Mouse (Mus musculus) embryonic facial prominence, embryonic 13.5 days (tissue): ENCODE data around the gene Bsn. TPM values are rescaled to one million over a fixed set of nuclear protein-coding genes. Genes with fewer than 3 reads are reported as not detected.
"Not testable (repeated sequence)": the region's sequence is repeated elsewhere in the genome, so short reads cannot be mapped to it uniquely, and the experiment has no call there.

Experiments used
- ATAC-seq: fragments of 200-750 bp; cut with Nextera tagmentation; 2 replicates; pipeline ENCODE4 v1.8.0; 2017; ENCODE audit warnings: low read depth; ENCODE audit not compliant: insufficient number of reproducible peaks, insufficient read depth, low FRiP score, low TSS enrichment
- H3K27ac ChIP-seq: fragments of 300-500 bp; sonication (generic); 2 replicates; pipeline ENCODE4 v1.5.1; 2015; ENCODE audit warnings: moderate library complexity, mild to moderate bottlenecking, inconsistent platforms
- H3K27me3 ChIP-seq: fragments of 300-500 bp; sonication (generic); 2 replicates; pipeline ENCODE4 v1.6.1; 2015; ENCODE audit warnings: mild to moderate bottlenecking, inconsistent platforms
- H3K36me3 ChIP-seq: fragments of 300-500 bp; sonication (generic); 2 replicates; pipeline ENCODE4 v1.6.1; 2015; ENCODE audit warnings: mild to moderate bottlenecking, inconsistent platforms
- H3K4me1 ChIP-seq: fragments of 300-500 bp; sonication (generic); 2 replicates; pipeline ENCODE4 v1.6.1; 2015; ENCODE audit warnings: inconsistent platforms
- H3K4me2 ChIP-seq: fragments of 300-500 bp; sonication (generic); 2 replicates; pipeline ENCODE4 v1.6.1; 2015; ENCODE audit warnings: moderate library complexity, mild to moderate bottlenecking, inconsistent platforms
- H3K4me3 ChIP-seq: fragments of 300-500 bp; sonication (generic); 2 replicates; pipeline ENCODE4 v1.5.1; 2015; ENCODE audit warnings: mild to moderate bottlenecking, inconsistent platforms
- H3K9ac ChIP-seq: fragments of 300-500 bp; sonication (generic); 2 replicates; pipeline ENCODE4 v1.6.1; 2015; ENCODE audit warnings: mild to moderate bottlenecking, inconsistent platforms
- H3K9me3 ChIP-seq: fragments of 300-500 bp; sonication (generic); 2 replicates; pipeline ENCODE4 v1.6.1; 2016; ENCODE audit warnings: inconsistent platforms
- WGBS: fragments of 180-500 bp; shearing (Covaris S2); methylation state at CpG from one replicate; pipeline ENCODE4 v1.1.7; 2015; ENCODE audit warnings: mixed read lengths; 5-methylcytosine and 5-hydroxymethylcytosine counted together
- polyA plus RNA-seq: library from polyadenylated mRNA; unstranded; fragments of >200 nt; fragmentation: Nextera tagmentation; extraction: Ambion mirVana; gene quantifications from 2 replicates; pipeline ENCODE4 v1.2.1, GENCODE M21; 2015

Bsn gene
- polyA plus RNA-seq, 1 experiment from 2014 or later, result 0.63 TPM

GRCm38 (mm10) chr9:108136225-108136624, 54.0 kb downstream of the Bsn start:
- H3K27ac ChIP-seq, result no peak overlapping the region
- H3K36me3 ChIP-seq, result no peaks in the 10 kb centered on the region
- no peak overlapping the region for H3K4me2 ChIP-seq
- H3K9me3 ChIP-seq, result no peaks in the 10 kb centered on the region
- H3K4me3 ChIP-seq, result no peak overlapping the region
- H3K27me3 ChIP-seq, result no peaks in the 10 kb centered on the region
- peaks cover 14% of the 10 kb centered on the region for H3K4me1 ChIP-seq
- no peak overlapping the region for H3K9ac ChIP-seq
- 26% methylated on average over 1 of the region's 1 CpGs for WGBS
- ATAC-seq, result no peak

GRCm38 (mm10) chr9:108135679-108136078, 54.5 kb downstream of the Bsn start:
- not testable (repeated sequence) for H3K27me3 ChIP-seq, H3K36me3 ChIP-seq, H3K9me3 ChIP-seq, H3K9ac ChIP-seq, H3K27ac ChIP-seq, H3K4me3 ChIP-seq, H3K4me2 ChIP-seq, ATAC-seq
- WGBS, result 91% methylated on average over 3 of the region's 3 CpGs
- peaks cover 14% of the 10 kb centered on the region for H3K4me1 ChIP-seq

- no peak overlapping the region for H3K27ac ChIP-seq
- no peak overlapping the region for H3K4me2 ChIP-seq
- ATAC-seq, result no peak
- H3K9me3 ChIP-seq, result no peaks in the 10 kb centered on the region
- no peaks in the 10 kb centered on the region for H3K27me3 ChIP-seq
- no peaks in the 10 kb centered on the region for H3K36me3 ChIP-seq
- H3K4me3 ChIP-seq, result no peak overlapping the region
- no peak overlapping the region for H3K9ac ChIP-seq
- 59% methylated on average over 1 of the region's 1 CpGs for WGBS
- H3K4me1 ChIP-seq, result peaks cover 14% of the 10 kb centered on the region
Measured at GRCm38 (mm10) chr9:108133478-108133877, 56.7 kb downstream of the Bsn start.

- peaks cover 12% of the 10 kb centered on the region for H3K4me1 ChIP-seq
- no peak overlapping the region for H3K4me3 ChIP-seq
- no peak overlapping the region for H3K27ac ChIP-seq
- no peaks in the 10 kb centered on the region for H3K9me3 ChIP-seq
- H3K4me2 ChIP-seq, result no peak overlapping the region
- ATAC-seq, result no peak
- no peak overlapping the region for H3K9ac ChIP-seq
- no peaks in the 10 kb centered on the region for H3K36me3 ChIP-seq
- WGBS, result 93% methylated on average over 3 of the region's 3 CpGs
- H3K27me3 ChIP-seq, result no peaks in the 10 kb centered on the region
Measured at GRCm38 (mm10) chr9:108132373-108132772, 57.8 kb downstream of the Bsn start.

GRCm38 (mm10) chr9:108131502-108131901, 58.7 kb downstream of the Bsn start:
- H3K36me3 ChIP-seq, result no peaks in the 10 kb centered on the region
- no peaks in the 10 kb centered on the region for H3K9me3 ChIP-seq
- 84% methylated on average over 5 of the region's 5 CpGs for WGBS
- no peaks in the 10 kb centered on the region for H3K27me3 ChIP-seq
- ATAC-seq, result no peak
- 0 out of 2 replicates have a peak, but pooled peaks cover 4% of the 10 kb centered on the region for H3K4me1 ChIP-seq
- no peak overlapping the region for H3K9ac ChIP-seq
- no peak overlapping the region for H3K27ac ChIP-seq
- no peak overlapping the region for H3K4me2 ChIP-seq
- H3K4me3 ChIP-seq, result no peak overlapping the region

GRCm38 (mm10) chr9:108129042-108129948, 60.9 kb downstream of the Bsn start:
- H3K9ac ChIP-seq, result no peak overlapping the region

GRCm38 (mm10) chr9:108128248-108128647, 61.9 kb downstream of the Bsn start:
- no peaks in the 10 kb centered on the region for H3K9me3 ChIP-seq
- no peak overlapping the region for H3K9ac ChIP-seq
- H3K4me2 ChIP-seq, result no peak overlapping the region
- 82% methylated on average over 11 of the region's 11 CpGs for WGBS
- H3K4me3 ChIP-seq, result no peak overlapping the region
- H3K4me1 ChIP-seq, result 0 out of 2 replicates have a peak, but pooled peaks cover 4% of the 10 kb centered on the region
- H3K36me3 ChIP-seq, result no peaks in the 10 kb centered on the region
- H3K27ac ChIP-seq, result no peak overlapping the region
- no peaks in the 10 kb centered on the region for H3K27me3 ChIP-seq
- no peak for ATAC-seq

More at GRCm38 (mm10) chr9:108129042-108129948, 60.9 kb downstream of the Bsn start:
- Histone ChIP-seq H3K27me3 (no peaks in the 10 kb centered on the region), H3K9me3 (no peaks in the 10 kb centered on the region), H3K27ac (no peak overlapping the region), H3K4me1 (0 out of 2 replicates have a peak, but pooled peaks cover 4% of the 10 kb centered on the region), H3K4me2 (no peak overlapping the region), H3K36me3 (no peaks in the 10 kb centered on the region), H3K4me3 (no peak overlapping the region)
- WGBS, result 73% methylated on average over 13 of the region's 13 CpGs
- ATAC-seq, result no peak

GRCm38 (mm10) chr9:108126436-108127180, 63.6 kb downstream of the Bsn start:
- H3K4me3 ChIP-seq, result no peak overlapping the region
- no peak overlapping the region for H3K4me2 ChIP-seq
- H3K27ac ChIP-seq, result no peak overlapping the region
- ATAC-seq, result no peak
- no peaks in the 10 kb centered on the region for H3K36me3 ChIP-seq
- H3K9me3 ChIP-seq, result no peaks in the 10 kb centered on the region
- WGBS, result 78% methylated on average over 17 of the region's 17 CpGs
- H3K4me1 ChIP-seq, result 0 out of 2 replicates have a peak, but pooled peaks cover 4% of the 10 kb centered on the region
- H3K27me3 ChIP-seq, result no peaks in the 10 kb centered on the region
- H3K9ac ChIP-seq, result no peak overlapping the region

- H3K4me3 ChIP-seq, result no peak overlapping the region
- 0 out of 2 replicates have a peak, but pooled peaks cover 4% of the 10 kb centered on the region for H3K4me1 ChIP-seq
- 87% methylated on average over 8 of the region's 8 CpGs for WGBS
- no peaks in the 10 kb centered on the region for H3K27me3 ChIP-seq
- no peak for ATAC-seq
- no peak overlapping the region for H3K27ac ChIP-seq
- no peaks in the 10 kb centered on the region for H3K9me3 ChIP-seq
- H3K9ac ChIP-seq, result no peak overlapping the region
- H3K36me3 ChIP-seq, result no peaks in the 10 kb centered on the region
- no peak overlapping the region for H3K4me2 ChIP-seq
Measured at GRCm38 (mm10) chr9:108125731-108126130, 64.5 kb downstream of the Bsn start.

- Histone ChIP-seq H3K27ac (no peak overlapping the region), H3K9ac (no peak overlapping the region), H3K27me3 (no peaks in the 10 kb centered on the region), H3K4me1 (peaks cover 10% of the 10 kb centered on the region; the same call in 1 of the 2 replicates), H3K4me3 (no peak overlapping the region), H3K36me3 (no peaks in the 10 kb centered on the region), H3K9me3 (no peaks in the 10 kb centered on the region), H3K4me2 (no peak overlapping the region)
- WGBS, result 75% methylated on average over 4 of the region's 4 CpGs
- ATAC-seq, result no peak
Measured at GRCm38 (mm10) chr9:108123916-108124315, 66.3 kb downstream of the Bsn start.

- H3K36me3 ChIP-seq, result no peaks in the 10 kb centered on the region
- no peak overlapping the region for H3K4me2 ChIP-seq
- no peaks in the 10 kb centered on the region for H3K9me3 ChIP-seq
- H3K27me3 ChIP-seq, result no peaks in the 10 kb centered on the region
- no peak for ATAC-seq
- H3K4me3 ChIP-seq, result no peak overlapping the region
- peaks cover 14% of the 10 kb centered on the region for H3K4me1 ChIP-seq
- H3K27ac ChIP-seq, result no peak overlapping the region
- 82% methylated on average over 10 of the region's 10 CpGs for WGBS
- H3K9ac ChIP-seq, result no peak overlapping the region
Measured at GRCm38 (mm10) chr9:108121170-108121969, 68.8 kb downstream of the Bsn start.
